In the genomic region with DNA sequence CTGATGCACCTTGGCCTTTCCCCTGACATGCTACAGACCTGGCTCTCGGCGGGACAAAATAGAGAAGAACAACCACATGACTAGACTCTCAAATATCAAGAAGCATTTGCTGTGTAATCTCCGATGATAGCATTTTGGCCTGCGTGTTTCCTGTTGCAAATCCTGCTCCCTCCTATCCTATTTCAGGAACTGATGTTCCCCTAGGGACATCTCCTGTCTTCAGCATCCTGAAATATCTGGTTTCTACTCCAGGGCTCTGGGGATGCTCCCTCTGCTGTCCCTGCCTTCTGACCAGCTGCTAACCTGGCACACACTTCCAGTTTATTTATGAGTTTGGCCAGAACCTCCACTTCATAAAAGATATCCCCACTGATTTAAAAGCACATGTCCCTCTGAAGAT, we compare ENCODE assay signal across 20 mouse cellular contexts.
A peak's percentile ranks its signal among the peaks of the same experiment; 100 is the strongest.
DNase-seq lines count a peak whose midpoint lies in the region; ATAC-seq lines count a peak whose summit lies in the region.
"Had no signal": no experiment of that assay in that cellular context is flagged by ENCODE, and none has a peak within 500 bp of the region (broad histone marks: within the 10 kb centered on the region; RNA-seq: fewer than 3 reads in every experiment).

No protein-coding gene starts in this region.

- no peak overlapping the region for H3K9ac ChIP-seq in kidney, embryonic 14.5 days (ENCODE audit: low read depth, low read length)
- H3K9ac ChIP-seq: embryonic facial prominence, embryonic 15.5 days; hindbrain, embryonic 13.5 days had no signal

- no peak overlapping the region for H3K27ac ChIP-seq in kidney, embryonic 14.5 days (ENCODE audit: low read depth, low read length)
- H3K27ac ChIP-seq: embryonic facial prominence, embryonic 15.5 days; forebrain, embryonic 10.5 days; heart, embryonic 10.5 days; hindbrain, embryonic 13.5 days; hindbrain, postnatal 0 days had no signal

- H3K36me3 ChIP-seq in kidney, embryonic 14.5 days (ENCODE audit: control insufficient read depth, insufficient read depth, low read length) = no peaks in the 10 kb centered on the region
- H3K36me3 ChIP-seq: embryonic facial prominence, embryonic 15.5 days; forebrain, embryonic 10.5 days; heart, embryonic 10.5 days; hindbrain, embryonic 13.5 days had no signal

- no peaks in the 10 kb centered on the region for H3K4me1 ChIP-seq in kidney, embryonic 14.5 days (ENCODE audit: control insufficient read depth, insufficient read depth, low read length)

- ATAC-seq in cerebellum, adult (ENCODE audit: insufficient number of reproducible peaks, low FRiP score, low TSS enrichment) = no peak
- ATAC-seq in kidney, embryonic 14.5 days (ENCODE audit: low FRiP score, low TSS enrichment) = no peak
- ATAC-seq: forebrain, embryonic 14.5 days; hindbrain, postnatal 0 days had no signal

- 70% methylated on average over 4 of the region's 4 CpGs for WGBS in kidney, embryonic 14.5 days

- no peak overlapping the region for H3K4me2 ChIP-seq in kidney, embryonic 14.5 days (replicated peaks; ENCODE audit: low read depth, low read length)
- H3K4me2 ChIP-seq: embryonic facial prominence, embryonic 15.5 days; hindbrain, embryonic 13.5 days had no signal

- H3K4me3 ChIP-seq in kidney, embryonic 14.5 days (ENCODE audit: low read length) = no peak overlapping the region
- H3K4me3 ChIP-seq: embryonic facial prominence, embryonic 15.5 days; erythroblast, embryonic 14.5 days; forebrain, embryonic 10.5 days; heart, embryonic 10.5 days; hindbrain, embryonic 13.5 days had no signal

- H3K27me3 ChIP-seq in kidney, embryonic 14.5 days (ENCODE audit: control insufficient read depth, insufficient read depth, low read length) = no peaks in the 10 kb centered on the region
- H3K27me3 ChIP-seq: embryonic facial prominence, embryonic 15.5 days had no signal

- peak; percentile 18 to 49 for DNase-seq in cerebellum, postnatal 10 days
- peak; percentile 40 to 49 for DNase-seq in gastrocnemius, adult 8-10 months (ENCODE audit: low spot score in 2 of 2)
- no peak for DNase-seq in gastrocnemius, postnatal 10 days
- peak; percentile 40 for DNase-seq in kidney, adult 9 months
- peak; percentile 92 for DNase-seq in skeletal muscle tissue, adult 2 months (ENCODE audit: low read depth, low spot score)
- DNase-seq: adrenal gland, postnatal 10 days; cerebellum, adult 11-12 months; cerebellum, adult 9-10 months; cerebellum, postnatal 36 days; heart, adult 18-20 months; heart, postnatal 14 days had no signal

- no peaks in the 10 kb centered on the region for H3K9me3 ChIP-seq in kidney, embryonic 14.5 days (ENCODE audit: control insufficient read depth, low read length)
- H3K9me3 ChIP-seq: embryonic facial prominence, embryonic 15.5 days; forebrain, embryonic 10.5 days; heart, embryonic 10.5 days; hindbrain, embryonic 13.5 days had no signal
